Mouse (Mus musculus): ENCODE measurements at regions not wholly inside any gene's neighbourhood (a gene's known extent, or its start where the extent isn't known, plus 50 kb on each side); places are given as distances from the start of the nearest gene placed in this dataset.
A peak's percentile ranks its signal among the peaks of the same experiment; 100 is the strongest.

GRCm38 (mm10) chr9:87784872-87785271 lies 53.8 kb upstream of the Tbx18 start:
- no peak for ATAC-seq (replicated peaks; ENCODE audit: insufficient number of reproducible peaks, insufficient read depth, low FRiP score, low read depth)
- Histone ChIP-seq H3K36me3 (no peaks in the 10 kb centered on the region), H3K4me2 (no peak overlapping the region), H3K27me3 (no peaks in the 10 kb centered on the region), H3K4me1 (replicated peaks) (no peaks in the 10 kb centered on the region), H3K27ac (no peak overlapping the region), H3K9ac (no peak overlapping the region), H3K4me3 (no peak overlapping the region), H3K9me3 (replicated peaks) (no peaks in the 10 kb centered on the region)
- 67% methylated on average over 1 of the region's 1 CpGs for WGBS

- Histone ChIP-seq H3K4me1 (replicated peaks) (no peaks in the 10 kb centered on the region), H3K4me3 (no peak overlapping the region), H3K9me3 (replicated peaks) (no peaks in the 10 kb centered on the region), H3K27me3 (no peaks in the 10 kb centered on the region; the same call in 1 of the 2 replicates), H3K4me2 (no peak overlapping the region), H3K27ac (no peak overlapping the region), H3K9ac (no peak overlapping the region), H3K36me3 (no peaks in the 10 kb centered on the region)
- WGBS: 50% methylated on average over 2 of the region's 2 CpGs
- no peak for ATAC-seq (replicated peaks; ENCODE audit: insufficient number of reproducible peaks, insufficient read depth, low FRiP score, low read depth)
These were observed 80.7 kb upstream of the Tbx18 start for GRCm38 (mm10) chr9:87811746-87812145.

GRCm38 (mm10) chr9:87822276-87822675 lies 91.2 kb upstream of the Tbx18 start:
- no peaks in the 10 kb centered on the region for H3K4me1 ChIP-seq (replicated peaks)
- no peak overlapping the region for H3K4me3 ChIP-seq
- peaks cover 10% of the 10 kb centered on the region; the same call in 1 of the 2 replicates for H3K27me3 ChIP-seq
- no peaks in the 10 kb centered on the region for H3K36me3 ChIP-seq
- WGBS: 71% methylated on average over 5 of the region's 5 CpGs
- H3K27ac ChIP-seq: no peak overlapping the region
- no peak for ATAC-seq (replicated peaks; ENCODE audit: insufficient number of reproducible peaks, insufficient read depth, low FRiP score, low read depth)
- no peak overlapping the region for H3K4me2 ChIP-seq
- H3K9ac ChIP-seq: no peak overlapping the region
- H3K9me3 ChIP-seq (replicated peaks): no peaks in the 10 kb centered on the region

GRCm38 (mm10) chr9:87824691-87825230 lies 93.7 kb upstream of the Tbx18 start:
- Histone ChIP-seq H3K9ac (no peak overlapping the region), H3K4me1 (replicated peaks) (no peaks in the 10 kb centered on the region), H3K27me3 (peaks cover 10% of the 10 kb centered on the region; the same call in 1 of the 2 replicates), H3K4me3 (no peak overlapping the region), H3K9me3 (replicated peaks) (no peaks in the 10 kb centered on the region), H3K36me3 (no peaks in the 10 kb centered on the region), H3K4me2 (no peak overlapping the region), H3K27ac (no peak overlapping the region)
- WGBS: 57% methylated on average over 8 of the region's 8 CpGs
- no peak for ATAC-seq (replicated peaks; ENCODE audit: insufficient number of reproducible peaks, insufficient read depth, low FRiP score, low read depth)

GRCm38 (mm10) chr9:87843898-87844297 lies 112.8 kb upstream of the Tbx18 start:
- Histone ChIP-seq H3K4me1 (replicated peaks) (0 out of 2 replicates have a peak, but pooled peaks cover 5% of the 10 kb centered on the region), H3K27me3 (peaks cover 35% of the 10 kb centered on the region), H3K36me3 (no peaks in the 10 kb centered on the region), H3K9me3 (replicated peaks) (no peaks in the 10 kb centered on the region), H3K9ac (no peak overlapping the region), H3K27ac (peak overlapping the region; percentile 70), H3K4me2 (0 out of 2 replicates have a peak overlapping the region, but pooled peaks have one; percentile 15), H3K4me3 (no peak overlapping the region)
- WGBS: 24% methylated on average over 6 of the region's 6 CpGs
- peak; percentile 86 for ATAC-seq (replicated peaks; ENCODE audit: insufficient number of reproducible peaks, insufficient read depth, low FRiP score, low read depth)

- 0 out of 2 replicates have a peak, but pooled peaks cover 5% of the 10 kb centered on the region for H3K4me1 ChIP-seq (replicated peaks)
- peaks cover 35% of the 10 kb centered on the region for H3K27me3 ChIP-seq
- no peak overlapping the region for H3K4me3 ChIP-seq
- 58% methylated on average over 2 of the region's 2 CpGs for WGBS
- H3K36me3 ChIP-seq: no peaks in the 10 kb centered on the region
- no peak overlapping the region for H3K4me2 ChIP-seq
- no peak for ATAC-seq (replicated peaks; ENCODE audit: insufficient number of reproducible peaks, insufficient read depth, low FRiP score, low read depth)
- H3K9ac ChIP-seq: no peak overlapping the region
- H3K9me3 ChIP-seq (replicated peaks): no peaks in the 10 kb centered on the region
- H3K27ac ChIP-seq: no peak overlapping the region
These were observed 113.4 kb upstream of the Tbx18 start for GRCm38 (mm10) chr9:87844453-87844852.

GRCm38 (mm10) chr9:87848882-87849281 lies 117.8 kb upstream of the Tbx18 start:
- Histone ChIP-seq H3K27ac (no peak overlapping the region), H3K4me1 (replicated peaks) (0 out of 2 replicates have a peak, but pooled peaks cover 2% of the 10 kb centered on the region), H3K9me3 (replicated peaks) (no peaks in the 10 kb centered on the region), H3K36me3 (no peaks in the 10 kb centered on the region), H3K27me3 (peaks cover 57% of the 10 kb centered on the region), H3K4me3 (no peak overlapping the region), H3K4me2 (0 out of 2 replicates have a peak overlapping the region, but pooled peaks have one; percentile 8), H3K9ac (no peak overlapping the region)
- 34% methylated on average over 5 of the region's 5 CpGs for WGBS
- ATAC-seq (replicated peaks; ENCODE audit: insufficient number of reproducible peaks, insufficient read depth, low FRiP score, low read depth): peak; percentile 60; the same call in 1 of the 2 replicates

- Histone ChIP-seq H3K4me1 (replicated peaks) (0 out of 2 replicates have a peak, but pooled peaks cover 2% of the 10 kb centered on the region), H3K9ac (no peak overlapping the region), H3K27ac (no peak overlapping the region), H3K4me3 (no peak overlapping the region), H3K36me3 (no peaks in the 10 kb centered on the region), H3K27me3 (peaks cover 67% of the 10 kb centered on the region), H3K9me3 (replicated peaks) (no peaks in the 10 kb centered on the region), H3K4me2 (no peak overlapping the region)
- 93% methylated on average over 1 of the region's 1 CpGs for WGBS
- no peak for ATAC-seq (replicated peaks; ENCODE audit: insufficient number of reproducible peaks, insufficient read depth, low FRiP score, low read depth)
These were observed 119.1 kb upstream of the Tbx18 start for GRCm38 (mm10) chr9:87850133-87850532.

- 59% methylated on average over 1 of the region's 1 CpGs for WGBS
- Histone ChIP-seq H3K4me2 (no peak overlapping the region), H3K36me3 (no peaks in the 10 kb centered on the region), H3K27me3 (peaks cover 53% of the 10 kb centered on the region), H3K4me1 (replicated peaks) (no peaks in the 10 kb centered on the region), H3K27ac (no peak overlapping the region), H3K9me3 (replicated peaks) (0 out of 2 replicates have a peak, but pooled peaks cover 4% of the 10 kb centered on the region), H3K4me3 (no peak overlapping the region), H3K9ac (no peak overlapping the region)
- ATAC-seq (replicated peaks; ENCODE audit: insufficient number of reproducible peaks, insufficient read depth, low FRiP score, low read depth): no peak
These were observed 130.5 kb upstream of the Tbx18 start for GRCm38 (mm10) chr9:87861588-87861987.

- no peaks in the 10 kb centered on the region for H3K36me3 ChIP-seq
- no peak overlapping the region for H3K4me3 ChIP-seq
- H3K27ac ChIP-seq: no peak overlapping the region
- H3K4me1 ChIP-seq (replicated peaks): no peaks in the 10 kb centered on the region
- peaks cover 28% of the 10 kb centered on the region for H3K27me3 ChIP-seq
- 71% methylated on average over 6 of the region's 6 CpGs for WGBS
- 0 out of 2 replicates have a peak, but pooled peaks cover 4% of the 10 kb centered on the region for H3K9me3 ChIP-seq (replicated peaks)
- H3K4me2 ChIP-seq: no peak overlapping the region
- no peak overlapping the region for H3K9ac ChIP-seq
- no peak for ATAC-seq (replicated peaks; ENCODE audit: insufficient number of reproducible peaks, insufficient read depth, low FRiP score, low read depth)
These were observed 134.2 kb upstream of the Tbx18 start for GRCm38 (mm10) chr9:87865236-87865635.

GRCm38 (mm10) chr9:87872384-87872905 lies 141.4 kb upstream of the Tbx18 start:
- WGBS: 78% methylated on average over 6 of the region's 6 CpGs
- H3K4me3 ChIP-seq: no peak overlapping the region
- H3K4me1 ChIP-seq (replicated peaks): no peaks in the 10 kb centered on the region
- 0 out of 2 replicates have a peak, but pooled peaks cover 12% of the 10 kb centered on the region for H3K27me3 ChIP-seq
- no peak overlapping the region for H3K27ac ChIP-seq
- no peak overlapping the region for H3K9ac ChIP-seq
- ATAC-seq (replicated peaks; ENCODE audit: insufficient number of reproducible peaks, insufficient read depth, low FRiP score, low read depth): no peak
- no peak overlapping the region for H3K4me2 ChIP-seq
- no peaks in the 10 kb centered on the region for H3K9me3 ChIP-seq (replicated peaks)
- no peaks in the 10 kb centered on the region for H3K36me3 ChIP-seq

- H3K27me3 ChIP-seq: 0 out of 2 replicates have a peak, but pooled peaks cover 6% of the 10 kb centered on the region
- H3K4me1 ChIP-seq (replicated peaks): no peaks in the 10 kb centered on the region
- no peak overlapping the region for H3K4me2 ChIP-seq
- WGBS: 71% methylated on average over 1 of the region's 1 CpGs
- no peak overlapping the region for H3K27ac ChIP-seq
- no peaks in the 10 kb centered on the region for H3K9me3 ChIP-seq (replicated peaks)
- no peak overlapping the region for H3K9ac ChIP-seq
- no peak overlapping the region for H3K4me3 ChIP-seq
- no peak for ATAC-seq (replicated peaks; ENCODE audit: insufficient number of reproducible peaks, insufficient read depth, low FRiP score, low read depth)
- H3K36me3 ChIP-seq: no peaks in the 10 kb centered on the region
These were observed 151.5 kb upstream of the Tbx18 start for GRCm38 (mm10) chr9:87882587-87882986.

Measured in heart, embryonic 15.5 days (tissue).